Mouse (Mus musculus): Measurements from ENCODE around the gene Zbtb48. TPM values are rescaled to one million over a fixed set of nuclear protein-coding genes. Genes with fewer than 3 reads are reported as not detected.

The Zbtb48 gene
- polyA plus RNA-seq, 1 experiment from 2014 or later: 23.9 TPM

DNA sequence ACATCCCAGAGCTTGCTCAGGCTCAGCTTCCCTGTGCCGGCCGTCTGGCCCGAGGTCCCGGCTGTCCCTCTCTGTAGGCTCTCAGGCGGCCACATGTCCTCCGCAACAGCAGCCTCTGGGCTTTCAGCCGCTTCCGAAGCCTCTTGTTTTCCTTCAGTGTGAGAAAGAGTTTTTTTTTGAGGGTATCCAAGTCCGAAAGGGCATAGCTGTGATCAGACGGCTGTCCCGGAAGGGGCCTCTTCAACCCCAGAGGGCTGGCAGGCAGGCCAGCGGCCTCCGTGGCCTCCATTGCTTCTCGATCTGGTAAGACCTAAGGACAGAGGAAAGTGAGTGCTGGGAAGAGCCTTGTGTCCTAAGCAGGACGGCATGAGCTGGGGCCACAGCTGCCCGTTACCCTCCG, 44.4 kb downstream of the Zbtb48 start:
- ATAC-seq (ENCODE audit: insufficient number of reproducible peaks, low FRiP score, low TSS enrichment, low read depth) (no peak), DNase-seq (ENCODE audit: low spot score) (no peak)
- no peak overlapping the region for H3K27ac ChIP-seq (replicated peaks; ENCODE audit: low read depth, low read length)
- no peaks in the 10 kb centered on the region for H3K27me3 ChIP-seq (ENCODE audit: control insufficient read depth, insufficient read depth, low read length)
- H3K4me3 ChIP-seq (ENCODE audit: low read depth, low read length): no peak overlapping the region
- H3K4me1 ChIP-seq (ENCODE audit: control insufficient read depth, insufficient read depth, low read length): peaks cover 20% of the 10 kb centered on the region
- peaks cover 12% of the 10 kb centered on the region; the same call in 1 of the 2 replicates for H3K36me3 ChIP-seq (ENCODE audit: control insufficient read depth, insufficient read depth, low read length)
- H3K4me2 ChIP-seq (ENCODE audit: low read depth, severe bottlenecking): no peak overlapping the region
- no peaks in the 10 kb centered on the region for H3K9me3 ChIP-seq (ENCODE audit: control insufficient read depth, low read length)
- 0 out of 2 replicates have a peak overlapping the region, but pooled peaks have one; percentile 2 for H3K9ac ChIP-seq (ENCODE audit: low read length)
- 56% methylated on average over 17 of the region's 17 CpGs for WGBS

DNA sequence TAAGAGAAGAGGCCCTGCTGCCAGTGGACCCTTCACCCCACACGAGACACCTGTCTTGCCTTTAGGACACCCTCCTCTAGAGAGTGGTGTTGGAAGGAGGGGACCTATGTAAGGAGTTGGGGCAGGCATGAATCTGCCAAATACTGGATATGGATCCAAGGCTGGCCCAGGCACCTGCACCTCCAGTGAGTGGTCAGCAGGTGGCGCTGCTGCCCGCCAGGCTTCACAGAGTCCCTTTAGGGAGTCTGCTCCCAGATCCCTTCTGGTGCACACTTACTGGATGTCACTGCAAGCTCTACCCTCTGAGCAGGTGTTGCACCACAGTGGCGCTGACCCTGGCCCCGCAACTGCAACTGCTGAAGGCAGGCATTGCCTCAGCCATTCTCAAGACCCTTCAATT, 46.1 kb downstream of the Zbtb48 start:
- ATAC-seq (ENCODE audit: insufficient number of reproducible peaks, low FRiP score, low TSS enrichment, low read depth): peak; percentile 63

DNA sequence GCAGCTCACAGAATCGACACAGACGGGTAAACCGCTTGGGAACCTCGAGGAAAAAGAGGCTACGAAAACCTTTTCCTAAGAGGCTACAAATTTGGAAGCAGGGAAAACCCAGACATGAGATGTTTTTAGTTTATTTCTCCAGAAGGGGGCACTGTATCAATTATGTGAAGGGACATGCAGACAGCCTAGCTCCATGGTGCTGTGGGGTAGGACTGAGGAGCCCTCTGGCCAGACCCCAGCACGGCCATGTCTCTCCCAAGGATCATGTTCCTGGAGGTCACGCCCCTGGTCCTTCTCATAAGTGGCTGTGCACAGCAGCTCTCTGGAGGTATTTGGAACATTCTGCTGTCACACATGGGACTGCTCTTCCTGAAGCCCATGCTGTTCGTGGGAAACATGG, 46.8 kb downstream of the Zbtb48 start:
- Histone ChIP-seq H3K9me3 (ENCODE audit: control insufficient read depth, low read length) (no peaks in the 10 kb centered on the region), H3K4me2 (ENCODE audit: low read depth, severe bottlenecking) (no peak overlapping the region), H3K4me1 (ENCODE audit: control insufficient read depth, insufficient read depth, low read length) (peaks cover 4% of the 10 kb centered on the region), H3K4me3 (ENCODE audit: low read depth, low read length) (no peak overlapping the region), H3K27ac (replicated peaks; ENCODE audit: low read depth, low read length) (no peak overlapping the region), H3K27me3 (ENCODE audit: control insufficient read depth, insufficient read depth, low read length) (no peaks in the 10 kb centered on the region), H3K36me3 (ENCODE audit: control insufficient read depth, insufficient read depth, low read length) (peaks cover 23% of the 10 kb centered on the region; the same call in 1 of the 2 replicates), H3K9ac (ENCODE audit: low read length) (no peak overlapping the region)
- WGBS: 81% methylated on average over 8 of the region's 8 CpGs
- no peak for ATAC-seq (ENCODE audit: insufficient number of reproducible peaks, low FRiP score, low TSS enrichment, low read depth)
- DNase-seq (ENCODE audit: low spot score): no peak

More for the DNA sequence above, 46.1 kb downstream of the Zbtb48 start:
- DNase-seq (ENCODE audit: low spot score): peak; percentile 85
- Histone ChIP-seq H3K4me1 (ENCODE audit: control insufficient read depth, insufficient read depth, low read length) (peaks cover 10% of the 10 kb centered on the region), H3K4me3 (ENCODE audit: low read depth, low read length) (no peak overlapping the region), H3K9ac (ENCODE audit: low read length) (no peak overlapping the region), H3K27ac (replicated peaks; ENCODE audit: low read depth, low read length) (0 out of 2 replicates have a peak overlapping the region, but pooled peaks have one; percentile 6), H3K9me3 (ENCODE audit: control insufficient read depth, low read length) (no peaks in the 10 kb centered on the region), H3K4me2 (ENCODE audit: low read depth, severe bottlenecking) (no peak overlapping the region), H3K27me3 (ENCODE audit: control insufficient read depth, insufficient read depth, low read length) (no peaks in the 10 kb centered on the region), H3K36me3 (ENCODE audit: control insufficient read depth, insufficient read depth, low read length) (peaks cover 21% of the 10 kb centered on the region; the same call in 1 of the 2 replicates)
- 17% methylated on average over 5 of the region's 5 CpGs for WGBS

DNA sequence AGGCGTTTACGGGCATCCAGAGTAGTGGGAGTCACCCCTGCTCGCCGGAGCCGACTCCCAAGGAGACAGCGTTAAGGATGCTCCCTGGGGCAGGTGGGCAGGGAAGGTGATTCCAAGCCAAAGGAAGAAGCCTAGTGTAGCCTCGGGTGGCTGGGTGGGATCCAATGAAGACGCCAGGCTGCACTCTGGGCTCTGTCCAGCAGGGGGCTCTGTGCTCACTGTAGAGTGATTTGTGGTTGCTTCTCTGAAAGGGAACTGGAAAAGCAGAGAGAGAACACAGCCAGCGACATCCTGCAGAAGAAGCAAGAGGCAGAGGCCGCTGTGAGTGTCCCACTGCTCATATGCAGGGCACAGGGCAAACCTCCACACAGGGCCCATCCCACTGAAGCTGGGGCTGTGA, 49.7 kb downstream of the Zbtb48 start:
- Histone ChIP-seq H3K4me3 (ENCODE audit: low read depth, low read length) (no peak overlapping the region), H3K9ac (ENCODE audit: low read length) (no peak overlapping the region), H3K9me3 (ENCODE audit: control insufficient read depth, low read length) (no peaks in the 10 kb centered on the region), H3K4me1 (ENCODE audit: control insufficient read depth, insufficient read depth, low read length) (peaks cover 2% of the 10 kb centered on the region; the same call in 1 of the 2 replicates), H3K27me3 (ENCODE audit: control insufficient read depth, insufficient read depth, low read length) (no peaks in the 10 kb centered on the region), H3K27ac (replicated peaks; ENCODE audit: low read depth, low read length) (no peak overlapping the region), H3K4me2 (ENCODE audit: low read depth, severe bottlenecking) (no peak overlapping the region), H3K36me3 (ENCODE audit: control insufficient read depth, insufficient read depth, low read length) (peaks cover 42% of the 10 kb centered on the region)
- ATAC-seq (ENCODE audit: insufficient number of reproducible peaks, low FRiP score, low TSS enrichment, low read depth): no peak
- WGBS: 43% methylated on average over 10 of the region's 10 CpGs
- DNase-seq (ENCODE audit: low spot score): peak; percentile 92

DNA sequence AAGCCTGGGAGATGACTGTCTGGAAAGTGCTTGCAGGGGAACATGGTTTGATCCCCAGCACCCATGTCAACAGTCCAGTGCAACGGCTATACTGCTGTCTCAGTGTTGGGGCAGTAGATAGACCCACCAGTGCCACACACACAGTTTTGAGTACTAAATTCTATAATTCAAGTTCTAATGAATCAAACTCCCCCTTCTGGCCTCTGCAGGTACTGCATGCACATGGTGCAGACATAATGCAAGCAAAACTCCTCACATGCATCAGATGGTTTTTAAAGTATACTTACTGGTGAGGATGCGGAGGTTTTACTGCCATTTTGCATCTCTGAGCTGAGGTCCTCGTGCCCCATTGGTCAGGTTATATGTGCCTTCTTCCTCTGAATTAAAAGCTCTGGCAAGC, 52.0 kb downstream of the Zbtb48 start:
- Histone ChIP-seq H3K36me3 (ENCODE audit: control insufficient read depth, insufficient read depth, low read length) (peaks cover 47% of the 10 kb centered on the region), H3K4me2 (ENCODE audit: low read depth, severe bottlenecking) (no peak overlapping the region), H3K27me3 (ENCODE audit: control insufficient read depth, insufficient read depth, low read length) (no peaks in the 10 kb centered on the region), H3K9ac (ENCODE audit: low read length) (no peak overlapping the region), H3K4me1 (ENCODE audit: control insufficient read depth, insufficient read depth, low read length) (no peaks in the 10 kb centered on the region), H3K4me3 (ENCODE audit: low read depth, low read length) (no peak overlapping the region), H3K27ac (replicated peaks; ENCODE audit: low read depth, low read length) (no peak overlapping the region), H3K9me3 (ENCODE audit: control insufficient read depth, low read length) (no peaks in the 10 kb centered on the region)
- WGBS: 84% methylated on average over 3 of the region's 3 CpGs
- DNase-seq (ENCODE audit: low spot score) (peak; percentile 67), ATAC-seq (ENCODE audit: insufficient number of reproducible peaks, low FRiP score, low TSS enrichment, low read depth) (no peak)

DNA sequence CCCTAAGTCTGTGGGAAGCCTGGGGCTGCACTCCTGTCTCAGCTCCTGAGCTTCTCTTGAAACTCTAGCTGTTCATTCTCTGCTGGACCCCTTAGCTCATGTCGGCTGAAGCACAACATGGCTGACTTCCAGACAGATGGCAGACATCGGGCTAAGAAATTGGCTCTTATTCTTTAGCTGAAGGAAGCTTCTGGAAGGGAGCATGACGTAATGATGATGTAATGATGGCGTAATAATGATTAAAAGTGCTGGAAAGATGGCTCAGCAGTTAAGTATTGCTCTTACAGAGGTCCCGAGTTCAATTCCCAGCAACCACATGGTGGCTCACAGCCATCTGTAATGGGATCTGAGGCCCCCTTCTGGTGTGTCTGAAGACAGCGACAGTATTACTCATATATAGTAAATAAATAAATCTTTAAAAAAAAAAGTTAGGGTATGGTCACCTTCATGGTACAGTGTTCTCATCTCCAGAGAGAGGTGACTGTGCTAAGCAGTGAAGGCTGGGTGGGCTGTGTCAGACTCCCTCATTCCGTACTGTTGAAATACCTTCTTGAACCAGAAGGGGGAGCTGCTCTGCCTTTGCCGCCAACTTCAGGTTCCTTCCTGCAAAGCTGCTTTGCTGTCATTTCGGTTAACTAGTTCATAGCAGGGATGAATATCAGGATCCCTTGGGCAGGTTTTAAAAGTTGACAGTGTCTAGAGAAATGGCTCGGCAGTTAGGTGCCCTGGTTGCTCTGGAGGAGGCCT, 55.1 kb downstream of the Zbtb48 start:
- DNase-seq (ENCODE audit: low spot score): peak; percentile 59
- no peak overlapping the region for H3K4me3 ChIP-seq (ENCODE audit: low read depth, low read length)
- no peak overlapping the region for H3K9ac ChIP-seq (ENCODE audit: low read length)
- no peak for ATAC-seq (ENCODE audit: insufficient number of reproducible peaks, low FRiP score, low TSS enrichment, low read depth)
- H3K36me3 ChIP-seq (ENCODE audit: control insufficient read depth, insufficient read depth, low read length): peaks cover 36% of the 10 kb centered on the region
- no peak overlapping the region for H3K27ac ChIP-seq (replicated peaks; ENCODE audit: low read depth, low read length)
- WGBS: 75% methylated on average over 10 of the region's 10 CpGs
- H3K9me3 ChIP-seq (ENCODE audit: control insufficient read depth, low read length): no peaks in the 10 kb centered on the region
- H3K4me1 ChIP-seq (ENCODE audit: control insufficient read depth, insufficient read depth, low read length): no peaks in the 10 kb centered on the region
- no peaks in the 10 kb centered on the region for H3K27me3 ChIP-seq (ENCODE audit: control insufficient read depth, insufficient read depth, low read length)
- H3K4me2 ChIP-seq (ENCODE audit: low read depth, severe bottlenecking): no peak overlapping the region

Other genes with a start within 250 kb of the Zbtb48 start
- gene Camta1, start 165.8 kb downstream of the Zbtb48 start, polyA plus RNA-seq (2014; fragmentation: Nextera tagmentation; extraction: Ambion mirVana): 106 and 109 TPM in 2 replicates
- 90.9 and 93.2 TPM in 2 replicates for gene Dnajc11, start 94.0 kb downstream of the Zbtb48 start, polyA plus RNA-seq (2014; fragmentation: Nextera tagmentation; extraction: Ambion mirVana)
- gene Thap3, start 38.7 kb downstream of the Zbtb48 start, polyA plus RNA-seq (2014; fragmentation: Nextera tagmentation; extraction: Ambion mirVana): 27.3 and 29.5 TPM in 2 replicates
- gene Phf13, start 31.4 kb downstream of the Zbtb48 start, polyA plus RNA-seq (2014; fragmentation: Nextera tagmentation; extraction: Ambion mirVana): 28.6 and 29.4 TPM in 2 replicates
- 4.7 and 6.4 TPM in 2 replicates for gene Klhl21, start 18.9 kb downstream of the Zbtb48 start, polyA plus RNA-seq (2014; fragmentation: Nextera tagmentation; extraction: Ambion mirVana)
- 0.40 and 0.75 TPM in 2 replicates for gene Tas1r1, start 10.9 kb upstream of the Zbtb48 start, polyA plus RNA-seq (2014; fragmentation: Nextera tagmentation; extraction: Ambion mirVana)
- 38.1 and 40.3 TPM in 2 replicates for gene Nol9, start 11.7 kb upstream of the Zbtb48 start, polyA plus RNA-seq (2014; fragmentation: Nextera tagmentation; extraction: Ambion mirVana)
- gene Plekhg5, start 44.8 kb upstream of the Zbtb48 start, polyA plus RNA-seq (2014; fragmentation: Nextera tagmentation; extraction: Ambion mirVana): 8.8 and 8.9 TPM in 2 replicates
- gene Tnfrsf25, start 88.3 kb upstream of the Zbtb48 start, polyA plus RNA-seq (2014; fragmentation: Nextera tagmentation; extraction: Ambion mirVana): 0.38 and 0.79 TPM in 2 replicates
- gene Espn, start 124.7 kb upstream of the Zbtb48 start, polyA plus RNA-seq (2014; fragmentation: Nextera tagmentation; extraction: Ambion mirVana): 1.6 and 1.9 TPM in 2 replicates
- not detected in 2 replicates for gene Hes2, start 131.2 kb upstream of the Zbtb48 start, polyA plus RNA-seq (2014; fragmentation: Nextera tagmentation; extraction: Ambion mirVana)
- gene Acot7, start 150.5 kb upstream of the Zbtb48 start, polyA plus RNA-seq (2014; fragmentation: Nextera tagmentation; extraction: Ambion mirVana): 32.1 and 33.3 TPM in 2 replicates
- 3.3 and 3.4 TPM in 2 replicates for gene Gpr153, start 246.6 kb upstream of the Zbtb48 start, polyA plus RNA-seq (2014; fragmentation: Nextera tagmentation; extraction: Ambion mirVana)